Mouse (Mus musculus): ENCODE data around the gene Grtp1.

Grtp1 gene

DNA sequence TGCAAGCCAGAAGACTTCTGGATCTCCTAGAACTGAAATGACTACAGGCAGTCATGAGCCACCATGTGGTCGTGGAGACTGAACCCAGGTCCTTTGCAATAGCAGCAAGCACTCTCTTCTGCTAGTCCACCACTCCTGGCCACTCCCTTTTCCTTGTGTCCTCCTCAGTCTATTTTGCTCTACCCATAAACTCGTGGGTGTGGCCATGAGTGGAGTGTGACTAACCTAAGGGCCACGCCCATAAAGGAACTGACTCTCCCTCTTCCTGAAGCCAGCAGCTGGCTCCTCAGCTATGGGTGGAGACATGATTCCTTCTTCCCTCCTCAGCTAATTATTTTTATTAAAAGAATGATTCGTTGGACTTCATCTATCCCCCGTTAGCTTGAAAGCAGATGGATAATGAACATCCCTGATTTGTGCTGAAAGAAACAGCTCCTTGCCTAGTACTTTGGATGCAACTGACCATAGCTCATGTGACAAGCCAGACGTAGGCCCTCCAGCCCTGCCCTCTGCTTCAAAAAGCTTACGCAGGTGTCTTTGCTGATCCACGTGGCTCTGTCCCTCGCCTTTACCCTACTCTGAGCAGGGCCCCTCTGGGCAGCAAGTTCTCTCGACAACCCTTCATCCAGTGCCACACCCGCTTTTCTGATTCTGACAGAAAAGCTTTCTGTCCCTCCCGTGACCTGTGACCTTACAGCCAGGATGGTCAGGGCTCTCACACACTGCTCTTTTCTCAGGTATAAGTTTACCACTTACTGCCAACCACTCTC lies 4.1 kb upstream of the Grtp1 start:
- no peak for DNase-seq (ENCODE audit: low spot score)

DNA sequence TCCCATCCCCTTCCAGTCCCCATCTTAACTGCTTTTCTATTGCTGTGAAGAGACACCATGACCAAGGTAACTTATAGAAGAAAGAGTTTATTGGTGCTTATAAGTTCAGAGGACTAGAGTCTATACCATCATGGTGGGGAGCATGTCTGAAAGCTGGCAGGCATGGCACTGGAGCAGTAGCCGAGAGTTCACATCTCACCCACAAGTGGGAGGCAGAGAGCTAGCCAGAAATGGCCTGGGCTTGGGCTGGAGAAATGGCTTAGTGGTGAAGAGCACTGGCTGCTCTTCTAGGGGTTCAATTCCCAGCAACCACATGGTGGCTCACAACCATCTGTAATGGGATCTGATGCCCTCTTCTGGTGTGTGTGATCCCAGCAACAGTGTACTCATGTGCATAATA lies 3.1 kb upstream of the Grtp1 start:
- DNase-seq (ENCODE audit: low spot score): no peak

DNA sequence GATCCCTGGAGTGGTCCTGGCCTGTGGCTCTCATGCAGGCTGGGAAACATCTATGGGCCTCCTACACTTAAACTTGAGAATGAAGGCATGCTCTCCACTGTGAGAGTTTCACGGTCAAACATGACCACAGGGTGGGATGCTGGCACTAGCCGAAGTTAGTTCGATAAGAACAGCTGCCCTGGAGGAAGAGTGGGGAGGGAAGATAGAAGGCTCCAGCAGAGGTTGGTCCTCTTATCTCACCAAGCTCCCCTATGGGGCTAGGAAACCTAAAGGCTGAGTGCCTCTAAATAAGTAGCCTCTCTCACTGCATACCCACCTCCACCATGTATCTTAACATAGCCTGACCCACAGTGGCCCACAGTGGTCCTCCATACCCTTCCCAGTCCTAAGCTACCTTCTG lies 2.4 kb upstream of the Grtp1 start:
- no peak for DNase-seq (ENCODE audit: low spot score)

DNA sequence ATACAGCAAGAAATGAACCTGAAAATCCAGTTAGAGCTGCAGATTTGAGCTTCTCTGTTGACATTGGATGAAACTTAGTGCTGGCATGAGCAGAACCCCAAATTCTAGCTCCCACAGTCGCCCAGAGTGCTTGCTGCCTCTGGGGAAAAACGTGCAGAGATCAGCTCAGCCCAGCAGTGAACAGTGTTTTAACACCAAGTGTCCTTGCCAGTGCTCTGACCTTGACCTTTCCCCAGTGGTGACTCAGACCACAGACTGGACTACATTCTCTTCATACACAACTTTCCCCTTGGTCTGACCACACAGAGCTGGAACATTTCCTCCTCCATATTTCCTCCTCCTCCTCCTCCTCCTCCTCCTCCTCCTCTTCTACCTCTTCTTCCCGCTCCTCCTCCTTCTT lies 1.6 kb upstream of the Grtp1 start:
- DNase-seq (ENCODE audit: low spot score): no peak

DNA sequence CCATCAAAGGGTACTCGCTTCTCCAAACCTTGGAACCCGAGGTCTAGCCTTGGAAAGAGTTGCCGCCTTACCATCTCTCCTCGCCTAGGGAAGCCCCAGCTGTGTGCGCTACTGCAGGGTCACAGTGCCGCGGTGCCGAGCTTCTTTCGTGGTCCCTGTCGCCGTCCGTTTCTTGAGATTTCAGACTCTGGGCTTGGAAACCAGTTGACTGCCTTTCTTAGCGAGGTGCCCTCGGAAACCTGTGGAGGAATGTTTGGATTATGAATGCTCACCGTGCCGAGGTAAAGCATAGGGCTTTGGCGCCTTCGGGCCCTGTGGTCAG lies 554 bp upstream of the Grtp1 start:
- no peak for DNase-seq (ENCODE audit: low spot score)

DNA sequence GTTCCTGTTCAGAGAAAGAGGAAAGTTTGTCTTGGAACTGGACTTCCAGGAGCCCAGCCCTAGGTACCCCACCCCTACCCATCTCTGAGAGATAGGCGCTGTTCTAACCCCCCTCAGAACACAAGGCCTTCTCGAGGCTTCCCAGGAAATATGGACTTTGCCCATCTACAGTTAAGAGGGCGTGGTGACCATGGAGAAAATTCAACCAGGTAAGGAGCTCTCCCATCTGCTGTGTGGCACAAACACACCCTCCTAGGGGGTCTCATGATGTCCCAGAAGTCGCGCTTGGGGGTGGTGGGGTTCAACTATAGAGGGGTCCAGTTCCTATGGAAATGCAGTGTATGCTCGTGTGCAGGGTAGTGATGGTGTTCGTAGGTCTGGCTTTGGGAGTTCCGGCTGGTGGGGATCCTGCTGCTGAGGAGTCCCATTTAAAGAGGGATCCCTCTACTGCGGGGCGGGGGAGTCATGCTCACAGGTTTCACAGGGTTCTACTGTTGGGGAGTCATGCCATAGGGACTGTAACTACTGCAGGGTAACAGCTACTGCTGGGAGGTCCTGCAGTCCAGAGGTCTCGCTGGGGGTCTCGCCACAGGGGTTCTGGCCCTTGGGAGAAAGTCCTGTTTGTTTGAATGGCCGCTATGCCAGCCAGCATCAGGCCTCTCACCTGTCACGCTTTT lies 897 bp downstream of the Grtp1 start:
- DNase-seq (ENCODE audit: low spot score): no peak

DNA sequence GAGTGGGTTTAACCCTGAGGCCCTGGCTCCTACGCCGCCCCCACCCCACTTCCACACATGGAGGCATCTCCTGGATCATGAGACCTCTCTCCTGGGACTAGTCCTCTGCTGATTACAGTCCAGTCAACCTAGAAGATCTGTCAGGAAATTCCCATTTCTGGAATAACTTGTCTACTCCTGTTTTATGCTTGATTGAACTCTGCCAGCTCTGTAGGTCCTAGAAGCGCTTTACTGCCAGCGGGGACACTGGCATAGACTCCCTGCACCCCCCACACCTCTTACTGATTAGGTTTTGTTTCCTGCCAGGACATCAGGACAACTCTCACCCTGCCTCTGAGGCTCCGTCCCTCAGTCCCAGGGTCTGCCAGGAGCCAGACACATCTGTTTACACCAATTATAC lies 2.9 kb downstream of the Grtp1 start:
- no peak for DNase-seq (ENCODE audit: low spot score)

DNA sequence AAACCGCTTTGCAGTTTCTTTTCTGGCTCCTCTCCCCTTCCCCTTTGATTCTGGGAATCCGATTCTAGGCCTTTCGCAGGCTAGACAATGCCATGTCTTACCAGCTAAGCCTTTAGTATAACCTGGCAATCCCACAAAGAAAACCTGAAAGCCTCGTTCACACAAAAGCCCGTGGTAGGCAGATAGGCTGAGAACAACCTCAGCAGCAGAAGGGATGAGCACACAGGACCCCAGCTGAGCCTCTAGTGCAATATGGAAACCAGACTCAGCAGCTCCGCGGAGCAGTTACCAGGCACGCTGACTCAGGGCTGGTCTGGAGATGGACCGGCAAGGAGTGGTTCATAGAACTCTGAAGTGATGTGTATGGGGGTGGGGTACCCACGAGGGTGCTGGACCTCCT lies 5.6 kb downstream of the Grtp1 start:
- no peak for DNase-seq (ENCODE audit: low spot score)

DNA sequence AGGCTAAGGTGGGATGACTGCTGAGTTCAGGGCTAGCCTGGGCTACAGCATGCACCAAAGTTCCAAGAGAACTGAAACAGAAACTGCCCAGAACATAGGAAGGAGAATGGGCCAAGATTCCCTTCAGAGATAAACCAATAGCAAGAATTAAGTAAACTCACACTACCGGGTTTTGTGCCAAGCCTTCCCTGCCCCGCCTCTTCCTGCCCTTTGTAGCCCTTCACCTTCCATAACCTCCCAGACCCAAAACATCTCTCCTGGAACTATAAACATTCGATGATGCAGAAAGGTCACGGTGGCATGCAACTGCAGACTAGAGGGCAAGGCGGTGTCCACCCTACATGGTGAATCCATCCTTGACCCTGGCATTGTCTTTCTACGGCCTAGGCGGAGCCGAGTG lies 10.2 kb downstream of the Grtp1 start:
- DNase-seq (ENCODE audit: low spot score): no peak

DNA sequence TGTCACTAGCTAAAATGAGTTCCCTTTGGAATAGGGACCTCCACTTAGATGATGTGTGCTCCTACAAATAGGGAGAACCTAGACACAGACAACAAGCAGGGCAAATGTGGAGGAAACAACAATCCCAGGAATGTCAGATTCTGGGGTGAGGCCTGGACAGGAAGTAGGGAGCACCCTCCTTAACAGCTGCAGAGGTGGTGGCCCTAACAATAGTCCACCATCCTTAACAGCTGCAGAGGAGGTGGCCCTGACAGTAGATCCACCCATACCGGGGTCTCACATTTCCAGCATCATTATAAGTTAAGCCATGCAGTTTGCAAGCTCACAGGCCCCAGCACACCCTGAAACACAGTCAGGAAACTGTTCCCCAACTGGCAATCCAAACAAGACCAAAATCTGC lies 11.6 kb downstream of the Grtp1 start:
- DNase-seq (ENCODE audit: low spot score): no peak

DNA sequence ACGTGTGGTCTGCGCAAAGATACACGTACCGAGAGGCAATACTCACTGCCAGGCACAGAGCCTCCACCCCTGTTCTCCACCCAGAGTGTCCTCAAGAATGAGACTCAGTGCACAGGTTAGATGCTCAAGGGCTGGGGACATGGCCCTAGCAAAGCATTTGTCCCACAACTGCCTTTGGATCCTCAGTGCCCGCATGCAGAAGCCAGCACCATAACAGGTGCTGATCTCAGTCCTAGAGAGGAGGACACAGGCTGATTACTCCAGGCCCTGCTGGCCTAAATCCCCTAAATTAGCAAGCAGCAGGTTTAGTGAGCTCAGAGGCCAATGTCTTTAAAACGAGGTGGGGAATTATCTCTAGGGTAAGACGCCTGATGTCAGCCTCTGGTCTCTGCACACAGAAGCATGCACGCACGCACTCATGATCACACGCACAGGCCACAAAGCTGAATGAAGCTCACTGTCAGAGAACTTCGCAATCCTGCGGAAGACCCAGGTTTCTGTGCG lies 12.3 kb downstream of the Grtp1 start:
- DNase-seq (ENCODE audit: low spot score): no peak

DNA sequence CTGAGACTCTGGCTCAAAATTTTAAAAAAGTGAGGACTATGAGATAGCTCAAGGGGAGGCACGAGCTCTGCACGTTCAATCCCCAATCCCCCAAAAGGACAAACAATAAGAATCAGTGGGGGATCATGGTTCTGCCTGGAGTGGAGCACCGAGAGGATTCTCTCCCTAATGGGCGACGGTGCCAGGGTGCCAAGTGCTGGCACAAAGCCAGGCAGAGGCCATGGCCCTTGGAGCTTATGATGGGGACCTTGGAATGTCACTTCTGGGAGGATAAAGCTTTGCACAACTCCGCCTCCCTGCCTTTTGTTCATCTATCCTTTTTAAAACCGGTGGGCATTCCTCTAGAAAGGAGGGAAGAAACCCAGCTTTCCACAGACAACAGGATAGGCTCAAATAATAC lies 12.8 kb downstream of the Grtp1 start:
- DNase-seq (ENCODE audit: low spot score): no peak

DNA sequence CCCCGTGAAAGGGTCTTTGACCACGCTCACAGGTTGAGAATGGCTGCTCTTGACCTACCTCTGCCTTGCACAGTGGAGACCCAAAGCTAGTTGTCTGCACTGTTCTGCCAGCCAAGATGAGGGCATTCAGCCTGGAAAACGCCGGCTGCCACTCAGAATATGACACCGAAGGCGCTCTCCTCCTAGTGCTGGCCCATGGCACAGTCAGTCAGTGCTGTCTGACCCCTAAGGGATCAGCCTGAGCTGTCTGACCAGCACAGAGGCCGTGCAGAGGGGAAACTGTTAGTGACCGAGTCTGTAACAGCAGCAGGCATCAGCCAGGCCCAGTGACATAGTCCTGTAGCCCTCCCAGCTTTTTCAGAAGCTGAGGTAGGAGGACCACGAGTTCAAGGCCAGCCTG lies 13.2 kb downstream of the Grtp1 start:
- DNase-seq (ENCODE audit: low spot score): no peak

DNA sequence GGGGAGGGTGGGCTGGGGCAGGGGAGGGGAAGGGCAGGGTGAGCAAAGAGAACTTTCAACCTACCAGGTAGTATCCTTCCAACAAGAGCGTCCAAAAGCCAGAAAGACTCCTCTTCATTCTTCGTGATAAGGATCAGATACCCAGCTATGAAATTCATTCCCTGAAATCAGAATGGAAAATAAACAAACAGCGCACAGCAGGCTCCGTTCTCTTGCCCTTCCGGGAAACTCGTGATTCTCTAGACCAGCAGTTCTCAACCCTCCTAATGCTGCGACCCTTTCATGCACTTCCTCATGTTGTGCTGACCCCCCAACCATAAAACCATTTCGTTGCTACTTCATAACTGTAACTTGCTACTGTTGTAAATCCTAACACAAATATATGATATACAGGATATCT lies 13.6 kb downstream of the Grtp1 start:
- DNase-seq (ENCODE audit: low spot score): no peak

DNA sequence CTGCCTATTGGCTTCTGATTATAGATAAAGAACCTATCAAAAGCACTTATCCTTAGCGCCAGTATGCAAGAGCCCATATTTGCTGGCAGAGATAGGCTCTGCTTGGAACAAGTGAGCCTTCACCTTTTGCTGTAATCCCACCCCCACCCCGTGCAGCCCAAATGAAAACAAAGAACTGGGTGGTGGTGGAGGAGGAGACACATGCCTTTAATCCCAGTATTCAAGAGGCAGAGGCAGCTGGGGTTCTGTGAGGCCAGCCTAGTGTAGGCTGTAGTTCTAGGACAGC lies 18.8 kb downstream of the Grtp1 start:
- DNase-seq (ENCODE audit: low spot score): no peak

DNA sequence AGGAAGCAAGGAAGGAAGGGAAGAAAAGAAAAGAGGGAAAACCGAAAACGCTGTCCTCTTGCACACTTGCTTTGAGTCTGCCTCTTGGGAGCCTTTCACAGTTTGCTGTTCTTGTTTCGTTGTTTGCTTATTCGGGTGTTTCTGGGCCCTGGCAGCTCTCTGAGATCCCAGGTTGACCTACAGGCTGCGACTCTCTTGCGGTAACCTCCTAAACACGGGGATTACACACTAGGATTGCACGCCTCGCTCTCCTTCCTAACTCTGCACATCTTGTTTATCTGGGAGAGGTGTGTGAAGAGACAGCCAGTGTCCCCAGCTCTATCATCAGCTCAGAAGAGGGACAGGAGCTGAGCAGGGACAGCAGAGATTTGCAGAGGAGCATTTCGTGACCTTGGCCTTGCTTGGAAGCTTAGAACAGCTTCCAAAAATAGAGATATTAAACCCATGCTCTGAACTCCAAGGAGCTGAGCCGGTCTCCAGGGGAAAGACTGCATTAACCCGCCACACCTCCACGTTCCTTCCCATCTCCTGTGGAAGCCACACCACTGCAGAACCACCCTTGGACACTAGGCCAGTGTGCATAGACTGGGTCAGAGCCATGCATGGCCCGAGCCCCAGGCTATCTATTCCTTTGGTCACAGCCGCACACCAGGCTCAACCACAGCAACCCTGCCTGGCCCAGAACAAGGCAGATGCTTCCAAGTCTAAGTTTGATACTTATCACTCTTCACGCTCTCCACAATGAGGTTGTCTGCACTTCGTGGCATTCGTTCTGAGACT lies 19.3 kb downstream of the Grtp1 start:
- no peak for DNase-seq (ENCODE audit: low spot score)

DNA sequence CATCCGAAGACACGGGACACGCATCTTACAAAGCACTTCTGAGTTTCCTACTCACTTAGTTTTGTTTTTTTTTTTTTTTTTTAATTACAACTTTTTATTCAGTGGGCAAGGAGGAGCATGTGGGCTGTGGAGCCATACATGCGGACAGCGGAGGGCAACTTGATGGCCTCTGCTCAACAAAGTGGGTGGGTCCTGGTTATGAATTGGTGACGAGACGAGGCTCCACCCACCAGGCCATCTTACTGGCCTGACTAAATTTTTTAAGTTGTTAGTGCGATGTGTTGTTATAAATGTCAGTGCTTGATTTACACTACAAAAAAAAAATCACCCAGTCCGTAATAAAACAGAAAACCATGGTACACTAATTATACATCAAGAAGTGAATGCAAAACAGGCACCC lies 20.0 kb downstream of the Grtp1 start:
- no peak for DNase-seq (ENCODE audit: low spot score)

DNA sequence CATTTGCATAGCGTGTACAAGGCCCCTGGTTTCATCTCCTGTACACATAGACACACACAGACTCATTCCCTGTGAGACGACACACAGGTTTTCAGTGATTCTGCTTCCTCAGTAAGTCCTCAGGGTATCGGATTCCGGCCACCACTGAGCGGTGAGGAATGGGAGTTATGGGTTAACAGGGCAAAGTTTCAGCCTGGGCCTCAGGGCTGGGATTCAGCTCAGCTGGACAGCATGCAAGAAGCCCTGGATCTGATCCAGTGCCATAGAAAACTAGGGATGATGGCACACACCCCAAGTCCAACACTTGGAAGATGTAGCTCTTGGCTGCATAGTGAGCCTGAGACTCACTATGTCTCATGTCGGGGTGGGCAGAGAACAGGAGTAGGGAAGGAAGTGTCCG lies 20.5 kb downstream of the Grtp1 start:
- DNase-seq (ENCODE audit: low spot score): no peak

DNA sequence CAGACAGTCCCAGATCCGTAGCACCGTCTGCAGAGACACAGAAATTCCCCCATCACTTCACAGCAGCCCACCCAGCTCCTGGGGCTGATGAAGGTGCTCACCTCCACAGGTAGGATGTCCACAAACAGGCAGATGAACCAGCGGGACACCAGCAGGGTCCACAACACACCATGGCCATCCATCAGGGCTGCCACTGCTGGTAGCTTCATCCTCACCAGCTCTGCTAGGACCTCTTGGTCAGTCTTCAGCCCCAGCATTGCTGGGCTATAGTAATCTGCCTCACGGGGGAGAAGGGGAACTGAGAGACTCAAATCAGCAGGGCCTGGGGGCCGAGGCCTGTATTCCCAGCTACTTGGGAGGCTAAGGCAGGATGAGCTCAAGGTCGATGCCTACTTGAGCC lies 20.9 kb downstream of the Grtp1 start:
- DNase-seq (ENCODE audit: low spot score): no peak

DNA sequence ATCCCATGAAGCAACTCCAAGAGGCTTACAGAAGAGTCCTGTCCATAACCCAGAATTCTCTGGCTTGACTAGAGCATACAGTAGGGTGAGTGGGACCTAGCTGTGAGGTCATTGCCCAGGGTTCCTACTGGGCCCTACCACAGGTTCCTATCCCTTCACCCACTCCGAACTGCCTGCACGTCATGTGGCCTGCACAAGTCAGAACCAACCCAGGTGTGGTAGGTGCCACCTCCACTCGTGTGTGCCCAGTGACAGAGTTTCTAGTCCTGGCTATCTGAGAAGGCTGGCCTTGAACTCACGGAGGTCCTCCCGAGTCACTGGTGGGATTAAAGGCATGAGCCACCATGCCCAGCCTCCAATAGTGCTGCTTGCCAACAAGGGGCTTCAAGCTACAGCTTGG lies 22.3 kb downstream of the Grtp1 start:
- DNase-seq (ENCODE audit: low spot score): no peak

DNA sequence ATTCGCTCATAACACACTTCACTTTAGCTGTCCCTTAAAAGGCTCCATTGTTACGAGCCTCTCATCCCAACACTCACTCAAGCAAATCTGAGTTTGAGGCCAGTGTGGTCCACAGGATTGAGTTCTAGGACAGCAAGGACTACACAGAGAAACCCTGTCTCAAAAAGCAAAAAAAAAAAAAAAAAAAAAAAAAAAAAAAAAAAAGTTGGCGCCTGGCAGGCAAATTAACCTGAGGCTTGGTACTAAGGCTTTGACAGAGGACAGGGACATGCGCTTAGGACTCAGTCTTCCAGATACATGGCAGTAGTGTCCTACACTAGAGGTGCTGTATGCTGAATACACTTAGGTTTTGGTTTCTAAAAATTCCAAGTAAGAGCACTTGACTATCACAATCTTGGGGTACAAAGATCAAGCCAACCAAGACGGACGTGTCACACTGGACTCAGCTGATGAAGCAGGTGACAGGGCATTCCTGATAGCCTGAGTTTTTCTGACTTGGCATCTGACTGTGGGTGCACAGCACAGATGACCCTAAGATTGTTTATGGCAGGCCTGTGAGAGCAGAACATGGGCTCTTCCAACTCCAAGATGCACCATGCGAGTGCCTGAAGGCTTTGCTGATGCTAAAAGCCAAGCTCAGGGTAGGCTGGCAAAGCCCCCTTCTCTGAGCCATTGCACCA lies 23.1 kb downstream of the Grtp1 start:
- no peak for DNase-seq (ENCODE audit: low spot score)

DNA sequence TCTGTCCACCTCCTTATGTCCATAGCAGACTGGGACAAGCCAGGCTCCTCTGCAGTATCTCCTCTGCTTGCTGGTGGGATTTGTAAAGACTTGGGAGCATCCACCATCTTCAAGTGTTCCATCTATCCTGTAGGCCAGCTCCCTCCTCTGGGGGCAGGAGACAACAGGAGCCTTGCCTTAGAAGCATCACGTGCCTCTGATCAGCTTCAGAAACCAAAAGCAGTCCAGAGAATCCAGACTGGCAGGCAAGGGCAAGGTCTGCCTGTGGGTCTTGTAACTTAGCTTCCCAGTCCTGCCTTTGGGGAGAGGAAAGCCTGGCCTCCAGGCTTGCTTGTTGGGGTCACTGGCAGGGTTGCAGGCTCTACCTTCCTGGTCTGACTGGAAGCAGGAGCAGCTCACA lies 24.8 kb downstream of the Grtp1 start:
- DNase-seq (ENCODE audit: low spot score): no peak

DNA sequence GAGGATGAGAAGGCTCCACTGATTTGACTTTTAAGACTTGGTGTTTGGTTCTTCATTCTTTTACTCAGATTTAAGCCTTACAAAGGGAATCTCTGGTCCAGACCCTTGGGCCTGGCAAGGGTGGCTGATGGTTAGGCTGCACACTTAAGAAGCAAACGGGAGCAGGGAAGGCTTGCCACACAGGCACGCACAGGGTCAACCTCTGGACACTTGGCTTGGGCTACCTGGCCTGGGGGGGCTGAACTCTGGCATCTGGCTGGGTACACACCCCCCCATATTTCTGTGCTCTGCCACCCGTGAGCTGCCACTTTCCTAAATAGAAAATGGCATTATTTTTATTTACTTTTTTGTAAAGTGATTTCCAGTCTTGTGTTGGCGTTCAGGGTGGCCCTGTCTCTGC lies 25.6 kb downstream of the Grtp1 start:
- DNase-seq (ENCODE audit: low spot score): no peak
